Mouse (Mus musculus) liver, embryonic 14.5 days (tissue): ENCODE measurements around the gene Zfp346.

ENCODE experiments used
- CTCF ChIP-seq: IDR thresholded peaks from 2 replicates; pipeline ENCODE4 v1.5.1; 2016; ENCODE audit warnings: antibody characterized with exemption, low read depth, control low read depth
- EP300 ChIP-seq: IDR thresholded peaks from 2 replicates; pipeline ENCODE4 v1.6.1; 2016; ENCODE audit warnings: antibody characterized with exemption, low read depth

GRCm38 (mm10) chr13:55178556-55178955 lies 73.4 kb downstream of the Zfp346 start:
- TF ChIP-seq CTCF (peak; percentile 85), EP300 (no peak)
